Mouse (Mus musculus) ES-E14 (cell line): ENCODE results near the gene Sphk2. TPM values are rescaled to one million over a fixed set of nuclear protein-coding genes. Genes with fewer than 3 reads are reported as not detected.

Experiments
- DNase-seq: peaks from one replicate; pipeline ENCODE4 v3.0.0-alpha.2; 2013; ENCODE audit warnings: low read depth, low spot score
- H3K27ac ChIP-seq: 2 replicates; pipeline ENCODE4 v1.5.1; 2012; ENCODE audit warnings: low read depth, mild to moderate bottlenecking, low read length, moderate library complexity, mixed read lengths; ENCODE audit not compliant: poor library complexity, insufficient read depth, severe bottlenecking
- H3K36me3 ChIP-seq: 2 replicates; pipeline ENCODE4 v1.6.1; 2012; ENCODE audit warnings: mild to moderate bottlenecking, low read length, moderate library complexity, mixed read lengths; ENCODE audit not compliant: control insufficient read depth, poor library complexity, insufficient read depth, severe bottlenecking
- H3K4me1 ChIP-seq, 2 experiments: fragments of 150-350 bp in 1 of 2; sonication (generic) in 1 of 2; 2 replicates each; pipeline ENCODE4 v1.6.1; 2012; ENCODE audit warnings: low read length in 2 of 2, mild to moderate bottlenecking in 1 of 2, mixed read lengths in 1 of 2; ENCODE audit not compliant: control insufficient read depth in 2 of 2, insufficient read depth in 2 of 2, poor library complexity in 1 of 2
- H3K4me3 ChIP-seq, 2 experiments: fragments of 150-350 bp in 1 of 2; sonication (generic) in 1 of 2; 2 replicates each; pipeline ENCODE4 v1.5.1; 2012; ENCODE audit warnings: low read length in 2 of 2, low read depth in 1 of 2, mild to moderate bottlenecking in 1 of 2, mixed read lengths in 1 of 2; ENCODE audit not compliant: insufficient read depth in 1 of 2, poor library complexity in 1 of 2, severe bottlenecking in 1 of 2
- H3K9ac ChIP-seq: 2 replicates; pipeline ENCODE4 v1.6.1; 2012; ENCODE audit warnings: low read depth, mild to moderate bottlenecking, low read length, mixed read lengths; ENCODE audit not compliant: poor library complexity, insufficient read depth, severe bottlenecking
- H3K9me3 ChIP-seq: fragments of 150-350 bp; sonication (generic); 2 replicates; pipeline ENCODE4 v1.6.1; 2012; ENCODE audit warnings: low read depth, mild to moderate bottlenecking, low read length; ENCODE audit not compliant: control insufficient read depth, insufficient read depth
- CHD2 ChIP-seq: IDR thresholded peaks from 2 replicates; pipeline ENCODE4 v1.6.1; 2014; ENCODE audit warnings: mild to moderate bottlenecking, low read depth, low read length, inconsistent platforms
- HCFC1 ChIP-seq: IDR thresholded peaks from 2 replicates; pipeline ENCODE4 v1.6.1; 2012; ENCODE audit warnings: low read length, inconsistent platforms, borderline replicate concordance; ENCODE audit not compliant: insufficient read depth
- MAFK ChIP-seq: IDR thresholded peaks from 2 replicates; pipeline ENCODE4 v1.6.1; 2014; ENCODE audit warnings: mild to moderate bottlenecking, low read depth, low read length, inconsistent platforms; ENCODE audit not compliant: insufficient read depth
- ZC3H11A ChIP-seq: IDR thresholded peaks from 2 replicates; pipeline ENCODE4 v1.6.1; 2012; ENCODE audit warnings: low read depth, mild to moderate bottlenecking, inconsistent platforms, low read length, borderline replicate concordance
- ZNF384 ChIP-seq: IDR thresholded peaks from 2 replicates; pipeline ENCODE4 v1.6.1; 2012; ENCODE audit warnings: low read depth, low read length, inconsistent platforms
- in situ Hi-C, 2 experiments: fragments of 600-800 bp; cut with MboI; formaldehyde crosslinking; loops; one replicate each; pipeline ENCODE4 v1.15.1; 2025; ENCODE audit warnings: low sequenced_read_pairs in 2 of 2, inconsistent platforms in 1 of 2; ENCODE audit not compliant: unreplicated experiment in 2 of 2
- total RNA-seq: library from RNA; depleted of rRNA; stranded (reverse); fragments of 300-350 nt; gene quantifications from 2 replicates; pipeline ENCODE4 v1.2.3, GENCODE M21; 2012

Sphk2 gene
- total RNA-seq, 1 experiment, result 21.5 TPM

DNA sequence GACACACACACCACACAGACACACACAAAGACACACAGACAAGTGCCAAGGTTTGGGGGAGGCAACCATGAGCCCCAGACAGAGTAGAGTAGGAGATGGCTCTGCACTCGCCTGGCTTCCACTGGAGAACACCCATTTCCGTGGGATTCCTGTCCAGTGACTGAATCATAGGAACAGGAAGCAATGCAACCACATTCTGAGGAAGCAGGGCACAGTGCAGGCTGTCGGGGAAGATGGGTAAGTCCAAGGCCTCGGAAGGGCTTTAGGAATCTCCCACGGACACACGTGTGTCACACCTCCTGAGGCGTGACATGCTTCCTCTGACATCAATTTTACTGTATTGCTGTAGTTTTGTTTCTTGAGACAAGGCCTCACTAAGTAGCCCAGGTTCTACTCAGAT, 30.3 kb upstream of the Sphk2 start:
- no peak for DNase-seq
- no peak overlapping the region for H3K4me3 ChIP-seq
- no peak overlapping the region for H3K9ac ChIP-seq
- TF ChIP-seq HCFC1 (no peak), ZNF384 (no peak), MAFK (no peak)
- in situ Hi-C loops, result loop anchor here (10.0 to 25.0 kb wide), 2 partner anchors 177 to 189 kb away; partner anchors contain the start of genes Ccdc114 (in 1 of the 2) and Emp3 (in 1 of the 2)
- H3K9me3 ChIP-seq, result no peaks in the 10 kb centered on the region
- H3K27ac ChIP-seq, result no peak overlapping the region; the same call in 1 of the 2 replicates
- H3K36me3 ChIP-seq, result no peaks in the 10 kb centered on the region
- peaks cover 2 to 16% of the 10 kb centered on the region in 2 experiments; a peak in 2 of 4 replicates for H3K4me1 ChIP-seq

- no peak for DNase-seq
- H3K9me3 ChIP-seq, result no peaks in the 10 kb centered on the region
- no peaks in the 10 kb centered on the region for H3K36me3 ChIP-seq
- in situ Hi-C loops, result loop anchor here (10.0 to 25.0 kb wide), 2 partner anchors 177 to 190 kb away; partner anchors contain the start of genes Ccdc114 (in 1 of the 2) and Emp3 (in 1 of the 2)
- no peak for TF ChIP-seq HCFC1
- TF ChIP-seq CHD2, result no peak
- TF ChIP-seq ZC3H11A, result no peak
- no peak for TF ChIP-seq MAFK
- TF ChIP-seq ZNF384, result no peak
- H3K27ac ChIP-seq, result no peak overlapping the region
- H3K9ac ChIP-seq, result no peak overlapping the region
- no peak overlapping the region for H3K4me3 ChIP-seq
- peaks cover 2 to 16% of the 10 kb centered on the region in 2 experiments; a peak in 2 of 4 replicates for H3K4me1 ChIP-seq
These were observed 29.6 kb upstream of the Sphk2 start for GRCm38 (mm10) chr7:45747450-45747849.

- no peak overlapping the region for H3K27ac ChIP-seq
- in situ Hi-C loops, result loop anchor here (10.0 to 25.0 kb wide), 2 partner anchors 178 to 191 kb away; partner anchors contain the start of genes Ccdc114 (in 1 of the 2) and Emp3 (in 1 of the 2)
These were observed 28.7 kb upstream of the Sphk2 start for GRCm38 (mm10) chr7:45746518-45746917.

GRCm38 (mm10) chr7:45744387-45744786, 26.6 kb upstream of the Sphk2 start:
- H3K27ac ChIP-seq, result no peak overlapping the region
- peak; percentile 60 for DNase-seq
- TF ChIP-seq CHD2 (peak; percentile 95), ZNF384 (no peak), ZC3H11A (no peak)
- in situ Hi-C loops, result loop anchor here (10.0 to 25.0 kb wide), 2 partner anchors 180 to 193 kb away; partner anchors contain the start of genes Ccdc114 (in 1 of the 2) and Emp3 (in 1 of the 2)
- no peaks in the 10 kb centered on the region for H3K36me3 ChIP-seq
- no peak overlapping the region for H3K4me3 ChIP-seq
- peaks cover 0 to 10% of the 10 kb centered on the region in 2 experiments; a peak in 2 of 4 replicates for H3K4me1 ChIP-seq
- H3K9me3 ChIP-seq, result no peaks in the 10 kb centered on the region
- no peak overlapping the region for H3K9ac ChIP-seq

More at GRCm38 (mm10) chr7:45746518-45746917, 28.7 kb upstream of the Sphk2 start:
- no peak for DNase-seq
- H3K4me3 ChIP-seq, result no peak overlapping the region
- TF ChIP-seq ZNF384 (no peak), ZC3H11A (no peak), CHD2 (no peak), MAFK (no peak), HCFC1 (no peak)
- no peak overlapping the region for H3K9ac ChIP-seq
- no peaks in the 10 kb centered on the region for H3K9me3 ChIP-seq
- no peaks in the 10 kb centered on the region for H3K36me3 ChIP-seq
- peaks cover 2 to 16% of the 10 kb centered on the region in 2 experiments; a peak in 2 of 4 replicates for H3K4me1 ChIP-seq
